Mouse (Mus musculus): Measurements from ENCODE around the gene Slc1a3.
"Not testable (repeated sequence)": the region's sequence is repeated elsewhere in the genome, so short reads cannot be mapped to it uniquely, and the experiment has no call there.

Slc1a3 gene

GRCm38 (mm10) chr15:8706613-8707012, 4.0 kb downstream of the Slc1a3 start:
- no peak for DNase-seq (ENCODE audit: low spot score)

- no peak for DNase-seq (ENCODE audit: low spot score)
Measured at GRCm38 (mm10) chr15:8706178-8706577, 4.4 kb downstream of the Slc1a3 start.

- DNase-seq (ENCODE audit: low spot score) = not testable (repeated sequence)
Measured at GRCm38 (mm10) chr15:8705560-8705959, 5.0 kb downstream of the Slc1a3 start.

GRCm38 (mm10) chr15:8697976-8698375, 12.6 kb downstream of the Slc1a3 start:
- DNase-seq (ENCODE audit: low spot score) = no peak

- no peak for DNase-seq (ENCODE audit: low spot score)
Measured at GRCm38 (mm10) chr15:8697500-8697899, 13.1 kb downstream of the Slc1a3 start.

- DNase-seq (ENCODE audit: low spot score) = not testable (repeated sequence)
Measured at GRCm38 (mm10) chr15:8690141-8690540, 20.4 kb downstream of the Slc1a3 start.

- DNase-seq (ENCODE audit: low spot score) = no peak
Measured at GRCm38 (mm10) chr15:8686846-8687245, 23.7 kb downstream of the Slc1a3 start.

- DNase-seq (ENCODE audit: low spot score) = no peak
Measured at GRCm38 (mm10) chr15:8685506-8685905, 25.1 kb downstream of the Slc1a3 start.

- no peak for DNase-seq (ENCODE audit: low spot score)
Measured at GRCm38 (mm10) chr15:8684263-8684662, 26.3 kb downstream of the Slc1a3 start.

- DNase-seq (ENCODE audit: low spot score) = no peak
Measured at GRCm38 (mm10) chr15:8682871-8683270, 27.7 kb downstream of the Slc1a3 start.

GRCm38 (mm10) chr15:8682421-8682820, 28.1 kb downstream of the Slc1a3 start:
- DNase-seq (ENCODE audit: low spot score) = no peak

- DNase-seq (ENCODE audit: low spot score) = no peak
Measured at GRCm38 (mm10) chr15:8681971-8682370, 28.6 kb downstream of the Slc1a3 start.

- DNase-seq (ENCODE audit: low spot score) = no peak
Measured at GRCm38 (mm10) chr15:8681009-8681408, 29.6 kb downstream of the Slc1a3 start.

- no peak for DNase-seq (ENCODE audit: low spot score)
Measured at GRCm38 (mm10) chr15:8676959-8677358, 33.6 kb downstream of the Slc1a3 start.

GRCm38 (mm10) chr15:8676211-8676691, 34.3 kb downstream of the Slc1a3 start:
- no peak for DNase-seq (ENCODE audit: low spot score)

- no peak for DNase-seq (ENCODE audit: low spot score)
Measured at GRCm38 (mm10) chr15:8675616-8676015, 34.9 kb downstream of the Slc1a3 start.

- DNase-seq (ENCODE audit: low spot score) = no peak
Measured at GRCm38 (mm10) chr15:8672532-8672931, 38.0 kb downstream of the Slc1a3 start.

- DNase-seq (ENCODE audit: low spot score) = no peak
Measured at GRCm38 (mm10) chr15:8667849-8668522, 42.6 kb downstream of the Slc1a3 start.

GRCm38 (mm10) chr15:8665675-8666350, 44.8 kb downstream of the Slc1a3 start:
- DNase-seq (ENCODE audit: low spot score) = no peak

GRCm38 (mm10) chr15:8663348-8664099, 47.0 kb downstream of the Slc1a3 start:
- DNase-seq (ENCODE audit: low spot score) = no peak

GRCm38 (mm10) chr15:8661856-8662255, 48.7 kb downstream of the Slc1a3 start:
- DNase-seq (ENCODE audit: low spot score) = no peak

- no peak for DNase-seq (ENCODE audit: low spot score)
Measured at GRCm38 (mm10) chr15:8659977-8660376, 50.6 kb downstream of the Slc1a3 start.

GRCm38 (mm10) chr15:8659483-8659971, 51.0 kb downstream of the Slc1a3 start:
- DNase-seq (ENCODE audit: low spot score) = no peak

Measured in spleen, adult 12 weeks (tissue).